Mouse (Mus musculus): ENCODE measurements around the gene Zfp941. TPM values are rescaled to one million over a fixed set of nuclear protein-coding genes. Genes with fewer than 3 reads are reported as not detected.

Gene Zfp941
- polyA plus RNA-seq (2015; fragmentation: Nextera tagmentation; extraction: Ambion mirVana) = 0.06 and 0.16 TPM in 2 replicates

- H3K27ac ChIP-seq (ENCODE audit: low read length) = no peak within 1 kb of the TSS
- no peaks in the 10 kb centered on the region for H3K9me3 ChIP-seq (replicated peaks; ENCODE audit: control insufficient read depth, low read length)
- WGBS (ENCODE audit: insufficient replicate concordance) = 3% methylated on average over 21 of the region's 21 CpGs
- H3K4me1 ChIP-seq (ENCODE audit: control insufficient read depth, low read depth, low read length) = no peaks in the 10 kb centered on the region; the same call in 1 of the 2 replicates
- peak; percentile 35; the same call in 1 of the 2 replicates for ATAC-seq (ENCODE audit: low read depth)
- peak within 1 kb of the TSS; percentile 48 for H3K4me3 ChIP-seq (ENCODE audit: low read depth, low read length)
- H3K9ac ChIP-seq (ENCODE audit: low read depth, low read length) = peak within 1 kb of the TSS; percentile 39; the same call in 1 of the 2 replicates
- peak within 1 kb of the TSS; percentile 64 for H3K4me2 ChIP-seq (ENCODE audit: low read depth, low read length)
- no peaks in the 10 kb centered on the region for H3K36me3 ChIP-seq (ENCODE audit: control insufficient read depth, insufficient read depth)
- no peaks in the 10 kb centered on the region for H3K27me3 ChIP-seq (ENCODE audit: control insufficient read depth, insufficient read depth, low read depth, low read length)
Observed at GRCm38 (mm10) chr7:140821653-140822329, at the start of gene Zfp941. TSS of gene Zfp941 (minus strand) at chr7:140822178.

GRCm38 (mm10) chr7:140864761-140865160 lies 42.8 kb upstream of the Zfp941 start:
- H3K4me2 ChIP-seq (ENCODE audit: low read depth, low read length) = no peak overlapping the region
- whole genome bisulfite sequencing (ENCODE audit: insufficient replicate concordance) = 77% methylated on average over 12 of the region's 12 CpGs
- no peak overlapping the region for H3K27ac ChIP-seq (ENCODE audit: low read length)
- no peaks in the 10 kb centered on the region for H3K4me1 ChIP-seq (ENCODE audit: control insufficient read depth, low read depth, low read length)
- no peak for ATAC-seq (ENCODE audit: low read depth)
- H3K4me3 ChIP-seq (ENCODE audit: low read depth, low read length) = no peak overlapping the region
- no peaks in the 10 kb centered on the region for H3K9me3 ChIP-seq (replicated peaks; ENCODE audit: control insufficient read depth, low read length)
- H3K9ac ChIP-seq (ENCODE audit: low read depth, low read length) = no peak overlapping the region
- peaks cover 43% of the 10 kb centered on the region for H3K36me3 ChIP-seq (ENCODE audit: control insufficient read depth, insufficient read depth)
- no peaks in the 10 kb centered on the region for H3K27me3 ChIP-seq (ENCODE audit: control insufficient read depth, insufficient read depth, low read depth, low read length)

- Histone ChIP-seq H3K9ac (ENCODE audit: low read depth, low read length) (no peak overlapping the region), H3K36me3 (ENCODE audit: control insufficient read depth, insufficient read depth) (peaks cover 46% of the 10 kb centered on the region), H3K4me1 (ENCODE audit: control insufficient read depth, low read depth, low read length) (peaks cover 14% of the 10 kb centered on the region), H3K27me3 (ENCODE audit: control insufficient read depth, insufficient read depth, low read depth, low read length) (no peaks in the 10 kb centered on the region), H3K9me3 (replicated peaks; ENCODE audit: control insufficient read depth, low read length) (no peaks in the 10 kb centered on the region), H3K4me3 (ENCODE audit: low read depth, low read length) (no peak overlapping the region), H3K4me2 (ENCODE audit: low read depth, low read length) (no peak overlapping the region), H3K27ac (ENCODE audit: low read length) (no peak overlapping the region)
- 88% methylated on average over 5 of the region's 5 CpGs for WGBS (ENCODE audit: insufficient replicate concordance)
- ATAC-seq (ENCODE audit: low read depth) = no peak
Observed at GRCm38 (mm10) chr7:140860728-140861127, 38.8 kb upstream of the Zfp941 start.

DNA sequence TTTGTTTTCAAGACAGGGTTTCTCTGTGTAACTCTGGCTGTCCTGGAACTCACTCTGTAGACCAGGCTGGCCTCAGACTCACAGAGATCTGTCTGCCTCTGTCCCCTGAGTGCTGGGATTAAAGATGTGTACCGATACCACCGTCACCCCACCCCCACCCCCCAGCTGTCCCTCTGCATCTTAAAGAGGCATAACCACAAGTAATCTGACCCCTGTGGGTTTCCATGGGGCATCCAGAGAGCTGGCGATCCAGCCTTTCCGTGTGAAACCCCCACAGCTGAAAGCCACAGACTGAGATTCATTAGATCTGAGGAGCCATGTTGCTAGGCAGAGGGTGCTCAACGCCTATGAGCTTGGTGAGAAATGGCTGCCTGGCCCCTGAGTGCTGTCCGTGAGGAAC lies 38.0 kb upstream of the Zfp941 start:
- no peak for ATAC-seq (ENCODE audit: low read depth)
- no peak overlapping the region for H3K9ac ChIP-seq (ENCODE audit: low read depth, low read length)
- H3K27ac ChIP-seq (ENCODE audit: low read length) = no peak overlapping the region
- peaks cover 20% of the 10 kb centered on the region for H3K4me1 ChIP-seq (ENCODE audit: control insufficient read depth, low read depth, low read length)
- H3K36me3 ChIP-seq (ENCODE audit: control insufficient read depth, insufficient read depth) = peaks cover 46% of the 10 kb centered on the region
- 72% methylated on average over 6 of the region's 6 CpGs for WGBS (ENCODE audit: insufficient replicate concordance)
- H3K27me3 ChIP-seq (ENCODE audit: control insufficient read depth, insufficient read depth, low read depth, low read length) = no peaks in the 10 kb centered on the region
- H3K4me2 ChIP-seq (ENCODE audit: low read depth, low read length) = no peak overlapping the region
- no peaks in the 10 kb centered on the region for H3K9me3 ChIP-seq (replicated peaks; ENCODE audit: control insufficient read depth, low read length)
- no peak overlapping the region for H3K4me3 ChIP-seq (ENCODE audit: low read depth, low read length)

DNA sequence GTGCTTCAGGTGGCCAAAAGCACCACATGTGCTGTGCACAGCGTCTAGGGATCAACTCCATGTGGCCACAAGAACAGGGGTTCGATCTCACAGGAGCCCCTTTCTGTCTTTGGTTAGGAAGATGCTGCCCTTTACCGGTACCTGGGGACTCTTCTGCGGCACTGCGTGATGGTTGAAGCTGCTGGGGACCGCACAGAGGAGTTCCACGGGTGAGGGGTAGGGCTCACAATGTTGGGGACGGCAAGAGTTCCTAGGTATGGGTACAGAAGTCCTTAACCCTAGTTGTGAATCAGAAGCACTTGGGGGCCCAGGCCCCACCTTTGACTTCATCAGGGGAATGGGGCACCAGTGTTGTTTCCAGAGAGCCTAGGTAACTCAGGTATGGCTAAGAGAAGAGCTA lies 36.8 kb upstream of the Zfp941 start:
- ATAC-seq (ENCODE audit: low read depth) = no peak
- Histone ChIP-seq H3K27ac (ENCODE audit: low read length) (no peak overlapping the region), H3K4me2 (ENCODE audit: low read depth, low read length) (peak overlapping the region; percentile 98), H3K4me1 (ENCODE audit: control insufficient read depth, low read depth, low read length) (peaks cover 23% of the 10 kb centered on the region), H3K9ac (ENCODE audit: low read depth, low read length) (peak overlapping the region; percentile 94), H3K36me3 (ENCODE audit: control insufficient read depth, insufficient read depth) (peaks cover 37% of the 10 kb centered on the region), H3K9me3 (replicated peaks; ENCODE audit: control insufficient read depth, low read length) (no peaks in the 10 kb centered on the region), H3K4me3 (ENCODE audit: low read depth, low read length) (no peak overlapping the region; the same call in 1 of the 2 replicates), H3K27me3 (ENCODE audit: control insufficient read depth, insufficient read depth, low read depth, low read length) (no peaks in the 10 kb centered on the region)
- 88% methylated on average over 8 of the region's 8 CpGs for WGBS (ENCODE audit: insufficient replicate concordance)

- H3K4me3 ChIP-seq (ENCODE audit: low read depth, low read length) = peak within 1 kb of the TSS; percentile 88
- peak within 1 kb of the TSS; percentile 99 for H3K27ac ChIP-seq (ENCODE audit: low read length)
- peaks cover 33% of the 10 kb centered on the region for H3K36me3 ChIP-seq (ENCODE audit: control insufficient read depth, insufficient read depth)
- peak; percentile 3; the same call in 1 of the 2 replicates for ATAC-seq (ENCODE audit: low read depth)
- WGBS (ENCODE audit: insufficient replicate concordance) = 25% methylated on average over 40 of the region's 40 CpGs
- no peaks in the 10 kb centered on the region for H3K9me3 ChIP-seq (replicated peaks; ENCODE audit: control insufficient read depth, low read length)
- peak within 1 kb of the TSS; percentile 94 for H3K9ac ChIP-seq (ENCODE audit: low read depth, low read length)
- H3K4me2 ChIP-seq (ENCODE audit: low read depth, low read length) = peak within 1 kb of the TSS; percentile 98
- H3K4me1 ChIP-seq (ENCODE audit: control insufficient read depth, low read depth, low read length) = peaks cover 31% of the 10 kb centered on the region
- no peaks in the 10 kb centered on the region for H3K27me3 ChIP-seq (ENCODE audit: control insufficient read depth, insufficient read depth, low read depth, low read length)
Observed at GRCm38 (mm10) chr7:140857550-140858505, 35.9 kb upstream of the Zfp941 start, which contains the start of gene Bet1l. TSS of gene Bet1l (minus strand) at chr7:140857577.

DNA sequence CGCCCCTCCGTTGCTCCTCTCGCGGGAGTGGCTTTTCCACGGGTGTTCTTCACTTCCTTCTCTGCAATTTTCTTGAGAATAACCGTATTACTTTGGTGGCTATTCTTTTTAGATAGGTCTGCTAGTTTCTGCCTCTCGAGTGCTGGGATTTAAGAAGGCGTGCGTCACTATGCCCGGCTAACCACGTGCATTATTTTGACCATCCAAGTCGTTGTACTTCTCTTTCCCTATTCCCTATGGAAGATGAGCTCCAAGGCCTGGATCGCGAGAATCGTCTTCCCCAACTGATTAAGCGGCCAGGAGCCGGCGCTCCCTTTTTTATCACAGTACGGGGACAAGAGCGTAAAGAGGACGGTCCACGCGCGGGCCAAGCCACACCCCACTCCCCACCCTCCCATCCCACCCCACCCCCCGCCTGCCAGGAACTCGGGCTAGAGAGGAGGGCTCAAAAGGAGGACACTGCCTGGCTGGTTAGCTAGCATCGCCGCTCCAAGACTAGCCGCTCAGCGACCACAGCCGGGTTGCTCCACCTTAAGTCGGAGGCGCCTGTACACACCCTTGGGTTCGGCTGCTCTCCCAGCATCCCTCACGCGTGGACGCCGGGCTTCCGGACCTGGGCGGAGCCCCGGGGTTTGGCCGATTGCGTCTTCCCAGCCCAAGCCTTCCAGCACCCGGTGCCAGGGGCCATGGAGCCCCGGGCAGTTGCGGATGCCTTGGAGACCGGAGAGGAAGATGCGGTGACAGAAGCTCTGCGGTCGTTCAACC lies 35.0 kb upstream of the Zfp941 start, which contains the start of gene Ric8a:
Ric8a (plus strand) TSS at position 173 of the 765 bp plus-strand sequence.
- WGBS (ENCODE audit: insufficient replicate concordance) = under 1% methylated on average over 49 of the region's 50 CpGs
- Histone ChIP-seq H3K27ac (ENCODE audit: low read length) (peak within 1 kb of the TSS; percentile 99), H3K4me2 (ENCODE audit: low read depth, low read length) (peak within 1 kb of the TSS; percentile 98), H3K27me3 (ENCODE audit: control insufficient read depth, insufficient read depth, low read depth, low read length) (no peaks in the 10 kb centered on the region), H3K4me1 (ENCODE audit: control insufficient read depth, low read depth, low read length) (peaks cover 32% of the 10 kb centered on the region), H3K4me3 (ENCODE audit: low read depth, low read length) (peak within 1 kb of the TSS; percentile 88), H3K36me3 (ENCODE audit: control insufficient read depth, insufficient read depth) (peaks cover 31% of the 10 kb centered on the region), H3K9ac (ENCODE audit: low read depth, low read length) (peak within 1 kb of the TSS; percentile 94), H3K9me3 (replicated peaks; ENCODE audit: control insufficient read depth, low read length) (no peaks in the 10 kb centered on the region)
- peak; percentile 83 for ATAC-seq (ENCODE audit: low read depth)

Measured in liver, embryonic 16.5 days (tissue).